10 mouse cellular contexts compared by ENCODE assay signal in genomic region chr6:86085518-86085917, GRCm38 (mm10). TPM values are rescaled to one million over a fixed set of nuclear protein-coding genes. Genes with fewer than 3 reads are reported as not detected.
A peak's percentile ranks its signal among the peaks of the same experiment; 100 is the strongest.
DNase-seq lines count a peak whose midpoint lies in the region; ATAC-seq and TF ChIP-seq lines count a peak whose summit lies in the region.
"Had no signal": no experiment of that assay in that cellular context is flagged by ENCODE, and none has a peak within 500 bp of the region (broad histone marks: within the 10 kb centered on the region; RNA-seq: fewer than 3 reads in every experiment).

No protein-coding gene starts in this region.

- no peak for ATAC-seq in forebrain, embryonic 13.5 days
- peak; percentile 64 for ATAC-seq in megakaryocyte progenitor cell, adult 5-6 weeks (replicated peaks; ENCODE audit: poor library complexity)
- ATAC-seq in stomach, postnatal 0 days (ENCODE audit: low FRiP score, low TSS enrichment), result no peak

- DNase-seq in forebrain, embryonic 10.5 days (ENCODE audit: extremely low spot score, low spot score), result peak; percentile 58
- peak; percentile 25 for DNase-seq in ovary, adult 18-20 months (ENCODE audit: low spot score)
- DNase-seq in ovary, postnatal 10 days (ENCODE audit: low spot score), result no peak
- DNase-seq in cerebellum, postnatal 14 days, result peak; percentile 85 to 92
- peak; percentile 75 for DNase-seq in kidney, postnatal 10 days
- DNase-seq in stomach, postnatal 0 days (ENCODE audit: low spot score), result peak; percentile 51

- 61% methylated on average over 6 of the region's 6 CpGs for WGBS in forebrain, embryonic 10.5 days
- WGBS in forebrain, embryonic 13.5 days, result 61% methylated on average over 6 of the region's 6 CpGs
- 73% methylated on average over 6 of the region's 6 CpGs for whole genome bisulfite sequencing in stomach, postnatal 0 days

- no peaks in the 10 kb centered on the region for H3K9me3 ChIP-seq in forebrain, embryonic 10.5 days
- no peaks in the 10 kb centered on the region for H3K9me3 ChIP-seq in forebrain, embryonic 13.5 days (replicated peaks)
- no peaks in the 10 kb centered on the region for H3K9me3 ChIP-seq in stomach, postnatal 0 days (ENCODE audit: control insufficient read depth, low read length)
- H3K9me3 ChIP-seq: heart, embryonic 15.5 days; neural tube, embryonic 12.5 days had no signal

- H3K27me3 ChIP-seq in forebrain, embryonic 10.5 days (ENCODE audit: poor library complexity, severe bottlenecking), result no peaks in the 10 kb centered on the region
- no peaks in the 10 kb centered on the region for H3K27me3 ChIP-seq in forebrain, embryonic 13.5 days
- no peaks in the 10 kb centered on the region for H3K27me3 ChIP-seq in stomach, postnatal 0 days (ENCODE audit: control insufficient read depth, insufficient read depth, low read length)
- H3K27me3 ChIP-seq: neural tube, embryonic 12.5 days had no signal

- TF ChIP-seq CTCF in stomach, postnatal 0 days (IDR thresholded peaks at IDR 0.05; ENCODE audit: low read depth), result peak; percentile 70

- H3K4me2 ChIP-seq in forebrain, embryonic 13.5 days, result no peak overlapping the region
- no peak overlapping the region for H3K4me2 ChIP-seq in stomach, postnatal 0 days (replicated peaks; ENCODE audit: low read depth)
- H3K4me2 ChIP-seq: heart, embryonic 15.5 days; neural tube, embryonic 12.5 days had no signal

- H3K36me3 ChIP-seq in forebrain, embryonic 10.5 days (replicated peaks), result peaks cover 14% of the 10 kb centered on the region
- H3K36me3 ChIP-seq in forebrain, embryonic 13.5 days (ENCODE audit: poor library complexity, severe bottlenecking), result peaks cover 45% of the 10 kb centered on the region
- H3K36me3 ChIP-seq in stomach, postnatal 0 days (ENCODE audit: control insufficient read depth, insufficient read depth, low read length), result no peaks in the 10 kb centered on the region
- H3K36me3 ChIP-seq: heart, embryonic 15.5 days had no signal

- H3K4me3 ChIP-seq in forebrain, embryonic 10.5 days, result no peak overlapping the region
- no peak overlapping the region for H3K4me3 ChIP-seq in forebrain, embryonic 13.5 days
- H3K4me3 ChIP-seq in stomach, postnatal 0 days (ENCODE audit: low read depth, low read length), result no peak overlapping the region
- H3K4me3 ChIP-seq: heart, embryonic 15.5 days; neural tube, embryonic 12.5 days had no signal

- H3K9ac ChIP-seq in forebrain, embryonic 13.5 days, result no peak overlapping the region
- H3K9ac ChIP-seq in stomach, postnatal 0 days (ENCODE audit: low read length), result no peak overlapping the region
- H3K9ac ChIP-seq: heart, embryonic 15.5 days; neural tube, embryonic 12.5 days had no signal

- no peaks in the 10 kb centered on the region for H3K4me1 ChIP-seq in forebrain, embryonic 10.5 days
- H3K4me1 ChIP-seq in forebrain, embryonic 13.5 days, result peaks cover 2% of the 10 kb centered on the region; the same call in 1 of the 2 replicates
- no peaks in the 10 kb centered on the region for H3K4me1 ChIP-seq in stomach, postnatal 0 days (replicated peaks; ENCODE audit: control insufficient read depth, insufficient read depth)
- H3K4me1 ChIP-seq: heart, embryonic 15.5 days; neural tube, embryonic 12.5 days had no signal

- TF ChIP-seq EP300 in stomach, postnatal 0 days (optimal IDR thresholded peaks at IDR 0.05), result no peak

- no peak overlapping the region for H3K27ac ChIP-seq in forebrain, embryonic 10.5 days
- H3K27ac ChIP-seq in forebrain, embryonic 13.5 days, result no peak overlapping the region
- no peak overlapping the region for H3K27ac ChIP-seq in stomach, postnatal 0 days (replicated peaks)
- H3K27ac ChIP-seq: heart, embryonic 15.5 days; neural tube, embryonic 12.5 days had no signal

RNA-seq across cellular contexts. Expression of gene Add2, which starts 57.0 kb away (rescaled TPM):
- polyA plus RNA-seq in forebrain, embryonic 10.5 days (2016; fragmentation: Nextera tagmentation; extraction: Ambion mirVana), result 30.7 and 36.5 TPM in 2 replicates
- polyA plus RNA-seq in forebrain, embryonic 13.5 days (2015; fragmentation: Nextera tagmentation; extraction: Ambion mirVana), result 155 and 172 TPM in 2 replicates
- 2.5 and 4.6 TPM in 2 replicates for total RNA-seq in megakaryocyte progenitor cell, adult 5-6 weeks (2015)
- total RNA-seq in megakaryocyte progenitor cell, adult 5-6 weeks (2017), result 6.7 and 8.0 TPM in 2 replicates
- polyA plus RNA-seq in stomach, postnatal 0 days (2015; fragmentation: Nextera tagmentation; extraction: Ambion mirVana), result 1.6 and 2.1 TPM in 2 replicates

Comparison
In these comparisons a context has a peak if more than half of its experiments do, and no peak if none do; other contexts are left out.
1. RNA of gene Add2, which starts 57.0 kb away (polyA plus RNA-seq): 155 to 172 TPM in forebrain, embryonic 13.5 days and 30.7 to 36.5 TPM in forebrain, embryonic 10.5 days; 1.6 to 2.1 TPM in stomach, postnatal 0 days; every median in the first group is over 10 times any median in the second.